Mouse (Mus musculus) heart, embryonic 14.5 days (tissue): ENCODE measurements around the gene Gm9837. TPM values are rescaled to one million over a fixed set of nuclear protein-coding genes. Genes with fewer than 3 reads are reported as not detected.

Experiments
- ATAC-seq: fragments of 200-750 bp; cut with Nextera tagmentation; 2 replicates; pipeline ENCODE4 v1.8.0; 2017; ENCODE audit warnings: low read depth, moderate TSS enrichment; ENCODE audit not compliant: insufficient number of reproducible peaks, insufficient read depth, low FRiP score
- H3K27ac ChIP-seq, 2 experiments: fragments of 200-500 bp in 1 of 2; fragments of 300-500 bp in 1 of 2; sonication (generic) in 1 of 2; replicated peaks in 1 of 2; 2 replicates each; pipeline ENCODE4 v1.5.1; 2012 to 2014; ENCODE audit warnings: low read depth in 2 of 2, low read length in 2 of 2, control low read depth in 1 of 2, mild to moderate bottlenecking in 1 of 2, mixed read lengths in 1 of 2; ENCODE audit not compliant: control insufficient read depth in 1 of 2, insufficient read depth in 1 of 2
- H3K27me3 ChIP-seq: fragments of 300-500 bp; sonication (generic); 2 replicates; pipeline ENCODE4 v1.6.1; 2014; ENCODE audit warnings: mild to moderate bottlenecking, low read length, control low read depth; ENCODE audit not compliant: control insufficient read depth, insufficient read depth
- H3K36me3 ChIP-seq: fragments of 300-500 bp; sonication (generic); 2 replicates; pipeline ENCODE4 v1.6.1; 2014; ENCODE audit warnings: mild to moderate bottlenecking, control low read depth, low read length, mixed read lengths; ENCODE audit not compliant: control insufficient read depth, insufficient read depth
- H3K4me1 ChIP-seq, 2 experiments: fragments of 200-500 bp in 1 of 2; fragments of 300-500 bp in 1 of 2; sonication (generic) in 1 of 2; 2 replicates each; pipeline ENCODE4 v1.6.1; 2012 to 2014; ENCODE audit warnings: low read length in 2 of 2, control low read depth in 1 of 2, mixed read lengths in 1 of 2; ENCODE audit not compliant: control insufficient read depth in 2 of 2, insufficient read depth in 2 of 2
- H3K4me2 ChIP-seq: fragments of 300-500 bp; sonication (generic); 2 replicates; pipeline ENCODE4 v1.6.1; 2014; ENCODE audit warnings: mild to moderate bottlenecking, low read length
- H3K4me3 ChIP-seq, 2 experiments: fragments of 200-500 bp in 1 of 2; fragments of 300-500 bp in 1 of 2; sonication (generic) in 1 of 2; 2 replicates each; pipeline ENCODE4 v1.5.1; 2012 to 2014; ENCODE audit warnings: low read length in 2 of 2, mild to moderate bottlenecking in 2 of 2, control low read depth in 1 of 2, low read depth in 1 of 2, moderate library complexity in 1 of 2; ENCODE audit not compliant: control insufficient read depth in 1 of 2, insufficient read depth in 1 of 2
- H3K9ac ChIP-seq: fragments of 300-500 bp; sonication (generic); 2 replicates; pipeline ENCODE4 v1.6.1; 2014; ENCODE audit warnings: mild to moderate bottlenecking, low read length
- H3K9me3 ChIP-seq: fragments of 300-500 bp; sonication (generic); 2 replicates; pipeline ENCODE4 v1.6.1; 2016; ENCODE audit warnings: low read length, control low read depth; ENCODE audit not compliant: control insufficient read depth
- WGBS: fragments of 180-500 bp; shearing (Covaris S2); extraction: QIAGEN DNeasy Blood & Tissue Kit; methylation state at CpG from one replicate; pipeline ENCODE4 v1.1.7; 2014; 5-methylcytosine and 5-hydroxymethylcytosine counted together
- polyA plus RNA-seq: library from polyadenylated mRNA; unstranded; fragments of >200 nt; fragmentation: Nextera tagmentation; extraction: Ambion mirVana; gene quantifications from 2 replicates; pipeline ENCODE4 v1.2.1, GENCODE M21; 2014

Gene Gm9837
- polyA plus RNA-seq, 1 experiment from 2014 or later = not detected

GRCm38 (mm10) chr11:53485719-53486118 lies 15.4 kb upstream of the Gm9837 start:
- no peaks in the 10 kb centered on the region for H3K9me3 ChIP-seq
- no peak for ATAC-seq

GRCm38 (mm10) chr11:53483159-53483891 lies 13.0 kb upstream of the Gm9837 start:
- Histone ChIP-seq H3K9ac (no peak overlapping the region), H3K9me3 (no peaks in the 10 kb centered on the region), H3K36me3 (no peaks in the 10 kb centered on the region), H3K27me3 (peaks cover 36% of the 10 kb centered on the region), H3K4me2 (no peak overlapping the region), H3K4me1 (peaks cover 6 to 23% of the 10 kb centered on the region in 2 experiments; a peak in 3 of 4 replicates), H3K4me3 (no peak overlapping the region), H3K27ac (no peak overlapping the region)
- WGBS = 53% methylated on average over 9 of the region's 9 CpGs
- ATAC-seq = no peak

More at GRCm38 (mm10) chr11:53485719-53486118, 15.4 kb upstream of the Gm9837 start:
- H3K4me2 ChIP-seq = no peak overlapping the region
- H3K36me3 ChIP-seq = no peaks in the 10 kb centered on the region
- peaks cover 6% of the 10 kb centered on the region in 2 experiments; a peak in 1 of 4 replicates for H3K4me1 ChIP-seq
- H3K9ac ChIP-seq = no peak overlapping the region
- H3K27ac ChIP-seq = no peak overlapping the region
- no peak overlapping the region for H3K4me3 ChIP-seq
- WGBS = 49% methylated on average over 3 of the region's 3 CpGs
- peaks cover 15% of the 10 kb centered on the region; the same call in 1 of the 2 replicates for H3K27me3 ChIP-seq

- H3K36me3 ChIP-seq = no peaks in the 10 kb centered on the region
- no peak overlapping the region for H3K4me2 ChIP-seq
- H3K4me3 ChIP-seq = no peak overlapping the region
- H3K4me1 ChIP-seq = peaks cover 0 to 17% of the 10 kb centered on the region in 2 experiments; a peak in 2 of 4 replicates
- H3K9ac ChIP-seq = no peak overlapping the region
- 70% methylated on average over 4 of the region's 4 CpGs for WGBS
- peaks cover 46% of the 10 kb centered on the region for H3K27me3 ChIP-seq
- H3K9me3 ChIP-seq = no peaks in the 10 kb centered on the region
- ATAC-seq = no peak
- H3K27ac ChIP-seq = no peak overlapping the region
These were observed 10.9 kb upstream of the Gm9837 start for GRCm38 (mm10) chr11:53481088-53481730.

GRCm38 (mm10) chr11:53479783-53480301 lies 9.6 kb upstream of the Gm9837 start, which contains the start of the genes Gm9945 and Sowaha:
Gene Gm9945 (plus strand): TSS chr11:53480166.
Gene Sowaha (minus strand): TSS chr11:53480274.
- no peaks in the 10 kb centered on the region for H3K36me3 ChIP-seq
- no peak for ATAC-seq
- peaks cover 0 to 17% of the 10 kb centered on the region in 2 experiments; a peak in 2 of 4 replicates for H3K4me1 ChIP-seq
- H3K27ac ChIP-seq = no peak within 1 kb of the TSS
- peak within 1 kb of the TSS; percentile 94 for H3K4me2 ChIP-seq
- H3K9ac ChIP-seq = peak within 1 kb of the TSS; percentile 39
- WGBS = 2% methylated on average over 40 of the region's 40 CpGs
- H3K4me3 ChIP-seq = peak within 1 kb of the TSS; percentile 48 to 56
- no peaks in the 10 kb centered on the region for H3K9me3 ChIP-seq
- peaks cover 60% of the 10 kb centered on the region for H3K27me3 ChIP-seq

- no peaks in the 10 kb centered on the region for H3K9me3 ChIP-seq
- peak overlapping the region; percentile 94 for H3K4me2 ChIP-seq
- peak overlapping the region; percentile 48 to 56 for H3K4me3 ChIP-seq
- under 1% methylated on average over 62 of the region's 62 CpGs for WGBS
- H3K9ac ChIP-seq = peak overlapping the region; percentile 39
- H3K36me3 ChIP-seq = no peaks in the 10 kb centered on the region
- no peak overlapping the region for H3K27ac ChIP-seq
- ATAC-seq = no peak
- peaks cover 0 to 17% of the 10 kb centered on the region in 2 experiments; a peak in 2 of 4 replicates for H3K4me1 ChIP-seq
- H3K27me3 ChIP-seq = peaks cover 66% of the 10 kb centered on the region
These were observed 9.0 kb upstream of the Gm9837 start for GRCm38 (mm10) chr11:53479171-53479782.

GRCm38 (mm10) chr11:53478383-53479170 lies 8.3 kb upstream of the Gm9837 start:
- whole genome bisulfite sequencing = 5% methylated on average over 78 of the region's 79 CpGs
- H3K27ac ChIP-seq = no peak overlapping the region
- H3K9ac ChIP-seq = peak overlapping the region; percentile 39

More at GRCm38 (mm10) chr11:53478383-53479170, 8.3 kb upstream of the Gm9837 start:
- Histone ChIP-seq H3K27me3 (peaks cover 71% of the 10 kb centered on the region), H3K4me2 (peak overlapping the region; percentile 94), H3K4me1 (peaks cover 0 to 17% of the 10 kb centered on the region in 2 experiments; a peak in 2 of 4 replicates), H3K4me3 (peak overlapping the region; percentile 48 to 56), H3K36me3 (no peaks in the 10 kb centered on the region), H3K9me3 (no peaks in the 10 kb centered on the region)
- ATAC-seq = no peak
